ENCODE assay signal across 20 mouse cellular contexts in the genomic region with DNA sequence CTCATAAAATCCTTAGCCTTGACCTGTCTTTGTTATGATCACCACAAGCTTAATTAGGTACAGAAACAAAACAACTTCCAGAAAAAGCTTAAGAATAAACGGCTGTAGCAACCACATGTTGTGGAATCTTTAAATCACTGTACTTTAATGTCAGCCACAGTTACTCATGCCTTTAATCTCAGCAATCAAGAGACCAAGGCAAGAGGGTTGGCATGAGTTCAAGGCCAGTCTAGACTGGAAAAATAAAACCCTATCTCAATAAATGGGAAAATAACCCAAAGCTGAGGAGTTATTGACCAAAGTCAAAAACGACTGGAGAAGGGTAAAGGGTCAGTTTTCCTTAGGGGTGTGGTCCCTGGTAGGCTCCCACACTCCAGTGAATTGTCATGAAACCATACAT.
A peak's percentile ranks its signal among the peaks of the same experiment; 100 is the strongest.
DNase-seq lines count a peak whose midpoint lies in the region; ATAC-seq and TF ChIP-seq lines count a peak whose summit lies in the region.
"Had no signal": no experiment of that assay in that cellular context is flagged by ENCODE, and none has a peak within 500 bp of the region (broad histone marks: within the 10 kb centered on the region; RNA-seq: fewer than 3 reads in every experiment).

No protein-coding gene starts in this region.

- no peak overlapping the region for H3K4me2 ChIP-seq in kidney, embryonic 15.5 days
- H3K4me2 ChIP-seq in lung, postnatal 0 days (replicated peaks; ENCODE audit: low read depth, low read length) = no peak overlapping the region
- no peak overlapping the region for H3K4me2 ChIP-seq in hindbrain, embryonic 13.5 days
- H3K4me2 ChIP-seq: embryonic facial prominence, embryonic 12.5 days; heart, embryonic 11.5 days; midbrain, embryonic 13.5 days; neural tube, embryonic 12.5 days had no signal

- H3K4me1 ChIP-seq in kidney, embryonic 15.5 days = no peaks in the 10 kb centered on the region
- H3K4me1 ChIP-seq in lung, postnatal 0 days (ENCODE audit: insufficient read depth, low read depth, low read length) = no peaks in the 10 kb centered on the region
- H3K4me1 ChIP-seq in hindbrain, embryonic 13.5 days (replicated peaks) = no peaks in the 10 kb centered on the region
- H3K4me1 ChIP-seq: forebrain, embryonic 10.5 days; midbrain, embryonic 13.5 days; neural tube, embryonic 12.5 days had no signal

- peak; percentile 74; the same call in 1 of the 2 replicates for ATAC-seq in kidney, embryonic 15.5 days (replicated peaks; ENCODE audit: low FRiP score)
- ATAC-seq in lung, postnatal 0 days = no peak; the same call in 1 of the 2 replicates
- no peak for ATAC-seq in activated CD4-positive, CD25-positive, alpha-beta regulatory T cell, adult 4 months
- ATAC-seq in hindbrain, embryonic 13.5 days (ENCODE audit: low FRiP score) = no peak
- ATAC-seq: midbrain, embryonic 13.5 days had no signal

- H3K9ac ChIP-seq in kidney, embryonic 15.5 days = no peak overlapping the region
- no peak overlapping the region for H3K9ac ChIP-seq in lung, postnatal 0 days (replicated peaks; ENCODE audit: low read depth)
- H3K9ac ChIP-seq in hindbrain, embryonic 13.5 days = no peak overlapping the region
- H3K9ac ChIP-seq: embryonic facial prominence, embryonic 12.5 days; midbrain, embryonic 13.5 days; neural tube, embryonic 12.5 days had no signal

- WGBS in kidney, embryonic 15.5 days = 29% methylated on average over 2 of the region's 2 CpGs
- 34% methylated on average over 2 of the region's 2 CpGs for WGBS in lung, postnatal 0 days
- WGBS in hindbrain, embryonic 13.5 days = 70% methylated on average over 2 of the region's 2 CpGs

- H3K36me3 ChIP-seq in kidney, embryonic 15.5 days = no peaks in the 10 kb centered on the region
- H3K36me3 ChIP-seq in lung, postnatal 0 days (ENCODE audit: insufficient read depth, low read length) = no peaks in the 10 kb centered on the region
- no peaks in the 10 kb centered on the region for H3K36me3 ChIP-seq in hindbrain, embryonic 13.5 days
- H3K36me3 ChIP-seq: embryonic facial prominence, embryonic 12.5 days; forebrain, embryonic 10.5 days; limb, embryonic 10.5 days; midbrain, embryonic 13.5 days; neural tube, embryonic 12.5 days had no signal

- H3K9me3 ChIP-seq in kidney, embryonic 15.5 days (replicated peaks) = no peaks in the 10 kb centered on the region
- H3K9me3 ChIP-seq in lung, postnatal 0 days (ENCODE audit: low read length) = no peaks in the 10 kb centered on the region
- no peaks in the 10 kb centered on the region for H3K9me3 ChIP-seq in hindbrain, embryonic 13.5 days
- H3K9me3 ChIP-seq: embryonic facial prominence, embryonic 12.5 days; forebrain, embryonic 10.5 days; limb, embryonic 10.5 days; midbrain, embryonic 13.5 days; neural tube, embryonic 12.5 days had no signal

- TF ChIP-seq CTCF in lung, postnatal 0 days (IDR thresholded peaks at IDR 0.05) = no peak

- no peak for TF ChIP-seq EP300 in lung, postnatal 0 days (IDR thresholded peaks at IDR 0.05)

- H3K27me3 ChIP-seq in kidney, embryonic 15.5 days = no peaks in the 10 kb centered on the region
- H3K27me3 ChIP-seq in lung, postnatal 0 days (replicated peaks; ENCODE audit: insufficient read depth, low read length) = no peaks in the 10 kb centered on the region
- no peaks in the 10 kb centered on the region for H3K27me3 ChIP-seq in hindbrain, embryonic 13.5 days
- H3K27me3 ChIP-seq: CH12.LX; embryonic facial prominence, embryonic 12.5 days; midbrain, embryonic 13.5 days; neural tube, embryonic 12.5 days had no signal

- DNase-seq in kidney, adult 9 months = no peak
- DNase-seq in lung, postnatal 0 days (ENCODE audit: low spot score) = peak; percentile 34
- no peak for DNase-seq in lung, postnatal 36 days
- peak; percentile 73 for DNase-seq in adrenal gland, postnatal 14 days
- DNase-seq: cerebellum, adult 9-10 months; gastrocnemius, adult 2 months; heart, postnatal 10 days; lung, adult 2 months; thymus, postnatal 25 days had no signal

- H3K27ac ChIP-seq in kidney, embryonic 15.5 days = no peak overlapping the region
- no peak overlapping the region for H3K27ac ChIP-seq in lung, postnatal 0 days (ENCODE audit: low read length)
- H3K27ac ChIP-seq in hindbrain, embryonic 13.5 days = no peak overlapping the region
- H3K27ac ChIP-seq: forebrain, embryonic 10.5 days; gastrocnemius, adult 2 months; left cerebral cortex, adult 2 months; limb, embryonic 10.5 days; midbrain, embryonic 13.5 days; neural tube, embryonic 12.5 days had no signal

- no peak overlapping the region for H3K4me3 ChIP-seq in kidney, embryonic 15.5 days (replicated peaks)
- no peak overlapping the region for H3K4me3 ChIP-seq in lung, postnatal 0 days (ENCODE audit: low read depth, low read length)
- no peak overlapping the region for H3K4me3 ChIP-seq in hindbrain, embryonic 13.5 days
- H3K4me3 ChIP-seq: embryonic facial prominence, embryonic 12.5 days; forebrain, embryonic 10.5 days; gastrocnemius, adult 2 months; left cerebral cortex, adult 2 months; limb, embryonic 10.5 days; midbrain, embryonic 13.5 days; neural tube, embryonic 12.5 days had no signal

Comparison
In these comparisons a context has a peak if more than half of its experiments do, and no peak if none do; other contexts are left out.
1. DNase-seq: peak in lung, postnatal 0 days (single experiment) and adrenal gland, postnatal 14 days (single experiment); none in kidney, adult 9 months (single experiment) and lung, postnatal 36 days (single experiment).